Mouse (Mus musculus) intestine, embryonic 16.5 days (tissue): ENCODE results near the gene Tagln3. TPM values are rescaled to one million over a fixed set of nuclear protein-coding genes. Genes with fewer than 3 reads are reported as not detected.

Experiments used
- ATAC-seq: fragments of 200-750 bp; cut with Nextera tagmentation; 2 replicates; pipeline ENCODE4 v1.8.0; 2017; ENCODE audit warnings: moderate TSS enrichment, moderate library complexity
- H3K27ac ChIP-seq: fragments of 300-500 bp; sonication (generic); 2 replicates; pipeline ENCODE4 v1.5.1; 2014; ENCODE audit warnings: mild to moderate bottlenecking, low read length
- H3K27me3 ChIP-seq: fragments of 300-500 bp; sonication (generic); replicated peaks from 2 replicates; pipeline ENCODE4 v1.6.1; 2014; ENCODE audit warnings: low read length, control low read depth, mixed read lengths; ENCODE audit not compliant: control insufficient read depth, insufficient read depth
- H3K36me3 ChIP-seq: fragments of 300-500 bp; sonication (generic); 2 replicates; pipeline ENCODE4 v1.6.1; 2014; ENCODE audit warnings: low read length, control low read depth; ENCODE audit not compliant: control insufficient read depth, insufficient read depth
- H3K4me1 ChIP-seq: fragments of 300-500 bp; sonication (generic); 2 replicates; pipeline ENCODE4 v1.6.1; 2014; ENCODE audit warnings: low read length, control low read depth, mixed read lengths; ENCODE audit not compliant: control insufficient read depth, insufficient read depth
- H3K4me2 ChIP-seq: fragments of 300-500 bp; sonication (generic); 2 replicates; pipeline ENCODE4 v1.6.1; 2014; ENCODE audit warnings: low read depth, low read length, control low read depth
- H3K4me3 ChIP-seq: fragments of 300-500 bp; sonication (generic); 2 replicates; pipeline ENCODE4 v1.5.1; 2014; ENCODE audit warnings: mild to moderate bottlenecking, low read length
- H3K9ac ChIP-seq: fragments of 300-500 bp; sonication (generic); 2 replicates; pipeline ENCODE4 v1.6.1; 2014; ENCODE audit warnings: low read depth, low read length
- H3K9me3 ChIP-seq: fragments of 300-500 bp; sonication (generic); 2 replicates; pipeline ENCODE4 v1.6.1; 2016; ENCODE audit warnings: low read length, control low read depth; ENCODE audit not compliant: control insufficient read depth
- WGBS: fragments of 180-500 bp; shearing (Covaris S2); extraction: QIAGEN DNeasy Blood & Tissue Kit; methylation state at CpG from one replicate; pipeline ENCODE4 v1.1.7; 2014; 5-methylcytosine and 5-hydroxymethylcytosine counted together
- polyA plus RNA-seq: library from polyadenylated mRNA; unstranded; fragments of >200 nt; fragmentation: Nextera tagmentation; extraction: Ambion mirVana; gene quantifications from 2 replicates; pipeline ENCODE4 v1.2.1, GENCODE M21; 2015

The Tagln3 gene
- polyA plus RNA-seq, 1 experiment from 2014 or later: 24.7 TPM

GRCm38 (mm10) chr16:45723172-45723901 is 1.1 kb downstream of the Tagln3 start:
- Histone ChIP-seq H3K9me3 (no peaks in the 10 kb centered on the region), H3K4me1 (peaks cover 7% of the 10 kb centered on the region), H3K4me2 (peak overlapping the region; percentile 90; the same call in 1 of the 2 replicates), H3K9ac (peak overlapping the region; percentile 64), H3K27me3 (no peaks in the 10 kb centered on the region), H3K27ac (no peak overlapping the region), H3K4me3 (peak overlapping the region; percentile 54), H3K36me3 (no peaks in the 10 kb centered on the region)
- 60% methylated on average over 6 of the region's 6 CpGs for WGBS
- no peak for ATAC-seq

GRCm38 (mm10) chr16:45722460-45722951 is 1.9 kb downstream of the Tagln3 start:
- H3K4me2 ChIP-seq: no peak overlapping the region
- H3K4me3 ChIP-seq: no peak overlapping the region
- no peaks in the 10 kb centered on the region for H3K27me3 ChIP-seq
- H3K36me3 ChIP-seq: no peaks in the 10 kb centered on the region
- peaks cover 7% of the 10 kb centered on the region for H3K4me1 ChIP-seq
- no peak overlapping the region for H3K27ac ChIP-seq
- ATAC-seq: no peak
- no peak overlapping the region for H3K9ac ChIP-seq
- WGBS: 61% methylated on average over 3 of the region's 3 CpGs
- no peaks in the 10 kb centered on the region for H3K9me3 ChIP-seq

- Histone ChIP-seq H3K9me3 (no peaks in the 10 kb centered on the region), H3K36me3 (no peaks in the 10 kb centered on the region), H3K9ac (no peak overlapping the region), H3K27me3 (no peaks in the 10 kb centered on the region), H3K4me3 (no peak overlapping the region), H3K4me1 (peaks cover 7% of the 10 kb centered on the region), H3K27ac (no peak overlapping the region), H3K4me2 (no peak overlapping the region)
- no peak for ATAC-seq
- WGBS: 80% methylated on average over 10 of the region's 10 CpGs
These were observed 4.3 kb downstream of the Tagln3 start for GRCm38 (mm10) chr16:45720022-45720630.

GRCm38 (mm10) chr16:45718296-45718695 is 6.1 kb downstream of the Tagln3 start:
- 86% methylated on average over 4 of the region's 4 CpGs for WGBS
- H3K9me3 ChIP-seq: no peaks in the 10 kb centered on the region
- no peak overlapping the region for H3K4me3 ChIP-seq
- H3K4me2 ChIP-seq: no peak overlapping the region
- H3K27me3 ChIP-seq: no peaks in the 10 kb centered on the region
- no peaks in the 10 kb centered on the region for H3K4me1 ChIP-seq
- no peak overlapping the region for H3K9ac ChIP-seq
- H3K36me3 ChIP-seq: no peaks in the 10 kb centered on the region
- no peak for ATAC-seq
- no peak overlapping the region for H3K27ac ChIP-seq

GRCm38 (mm10) chr16:45714489-45715150 is 9.8 kb downstream of the Tagln3 start:
- H3K4me1 ChIP-seq: no peaks in the 10 kb centered on the region
- no peaks in the 10 kb centered on the region for H3K9me3 ChIP-seq
- 77% methylated on average over 5 of the region's 5 CpGs for WGBS
- no peak overlapping the region for H3K4me3 ChIP-seq
- no peaks in the 10 kb centered on the region for H3K27me3 ChIP-seq
- H3K27ac ChIP-seq: no peak overlapping the region
- no peak overlapping the region for H3K4me2 ChIP-seq
- no peak for ATAC-seq
- no peaks in the 10 kb centered on the region for H3K36me3 ChIP-seq
- no peak overlapping the region for H3K9ac ChIP-seq

GRCm38 (mm10) chr16:45713878-45714277 is 10.5 kb downstream of the Tagln3 start:
- WGBS: 86% methylated on average over 1 of the region's 1 CpGs
- no peak overlapping the region for H3K4me2 ChIP-seq
- H3K4me1 ChIP-seq: no peaks in the 10 kb centered on the region
- H3K27me3 ChIP-seq: no peaks in the 10 kb centered on the region
- no peaks in the 10 kb centered on the region for H3K9me3 ChIP-seq
- no peak for ATAC-seq
- H3K9ac ChIP-seq: no peak overlapping the region
- no peak overlapping the region for H3K27ac ChIP-seq
- H3K36me3 ChIP-seq: no peaks in the 10 kb centered on the region
- no peak overlapping the region for H3K4me3 ChIP-seq

- no peaks in the 10 kb centered on the region for H3K27me3 ChIP-seq
- no peak overlapping the region for H3K4me2 ChIP-seq
- 82% methylated on average over 5 of the region's 5 CpGs for WGBS
- H3K27ac ChIP-seq: no peak overlapping the region
- ATAC-seq: no peak
- H3K36me3 ChIP-seq: no peaks in the 10 kb centered on the region
- H3K9ac ChIP-seq: no peak overlapping the region
- no peak overlapping the region for H3K4me3 ChIP-seq
- H3K4me1 ChIP-seq: no peaks in the 10 kb centered on the region
- no peaks in the 10 kb centered on the region for H3K9me3 ChIP-seq
These were observed 11.1 kb downstream of the Tagln3 start for GRCm38 (mm10) chr16:45713261-45713660.

GRCm38 (mm10) chr16:45711263-45711662 is 13.1 kb downstream of the Tagln3 start:
- no peak overlapping the region for H3K27ac ChIP-seq
- ATAC-seq: no peak
- no peak overlapping the region for H3K4me3 ChIP-seq
- H3K9me3 ChIP-seq: no peaks in the 10 kb centered on the region
- no peaks in the 10 kb centered on the region for H3K27me3 ChIP-seq
- 69% methylated on average over 7 of the region's 7 CpGs for WGBS
- no peak overlapping the region for H3K9ac ChIP-seq
- H3K4me2 ChIP-seq: no peak overlapping the region
- no peaks in the 10 kb centered on the region for H3K4me1 ChIP-seq
- no peaks in the 10 kb centered on the region for H3K36me3 ChIP-seq

GRCm38 (mm10) chr16:45699301-45699700 is 25.1 kb downstream of the Tagln3 start:
- no peak for ATAC-seq
- WGBS: 43% methylated on average over 5 of the region's 5 CpGs

More at GRCm38 (mm10) chr16:45699301-45699700, 25.1 kb downstream of the Tagln3 start:
- Histone ChIP-seq H3K36me3 (no peaks in the 10 kb centered on the region), H3K27me3 (no peaks in the 10 kb centered on the region), H3K4me3 (no peak overlapping the region), H3K9me3 (no peaks in the 10 kb centered on the region), H3K4me2 (no peak overlapping the region), H3K27ac (no peak overlapping the region), H3K4me1 (no peaks in the 10 kb centered on the region), H3K9ac (no peak overlapping the region)
